Comparison of ENCODE assay signal across 11 mouse cellular contexts in the genomic region with DNA sequence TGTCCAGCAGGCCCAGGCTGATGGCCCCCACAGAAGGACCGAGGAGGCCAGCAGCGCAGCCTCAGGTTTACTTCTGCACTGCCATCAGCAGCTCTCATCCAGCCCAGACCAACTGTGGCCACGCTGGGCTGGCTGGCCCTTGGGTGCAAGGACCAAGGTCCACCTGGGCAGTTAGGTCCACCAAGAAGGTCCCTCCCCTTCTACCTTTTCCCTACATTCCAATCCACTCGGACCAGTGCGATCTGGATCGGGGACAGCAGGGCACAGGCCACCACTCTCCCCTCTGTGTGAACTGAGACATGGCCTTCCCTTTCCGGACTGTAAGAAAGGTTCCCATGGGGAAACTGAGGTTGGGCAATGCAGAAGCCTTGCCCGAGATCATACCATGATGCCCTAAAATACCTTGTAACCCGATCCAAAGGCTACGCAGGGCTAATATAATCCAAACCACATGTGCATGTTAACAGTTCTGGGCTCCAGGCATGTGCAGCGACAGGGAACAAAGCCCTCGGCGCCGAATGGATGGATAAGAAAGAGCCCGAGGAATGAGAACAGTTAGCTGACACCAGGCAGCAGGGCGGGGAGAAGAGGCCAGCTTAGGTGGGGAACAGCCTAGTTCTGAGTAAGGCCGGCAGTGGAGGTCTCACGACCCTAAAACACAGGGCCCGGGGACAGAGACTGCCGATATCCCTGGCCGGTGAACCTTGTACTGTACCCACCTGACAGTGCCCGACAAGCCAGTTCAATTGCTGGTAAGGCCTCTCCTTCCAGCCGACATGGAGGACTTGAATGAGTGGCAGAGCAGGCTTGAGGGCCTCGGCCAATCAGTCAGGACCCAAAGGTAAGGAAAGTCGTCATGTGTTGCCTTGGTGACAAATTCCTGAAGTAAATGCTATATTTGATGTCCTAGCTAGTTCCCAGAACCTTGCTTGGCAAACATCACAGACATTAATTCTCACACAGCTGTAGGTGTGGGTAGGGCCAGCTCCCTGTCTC. TPM values are rescaled to one million over a fixed set of nuclear protein-coding genes. Genes with fewer than 3 reads are reported as not detected.
DNase-seq lines count a peak whose midpoint lies in the region; ATAC-seq lines count a peak whose summit lies in the region.
"Had no signal": no experiment of that assay in that cellular context is flagged by ENCODE, and none has a peak within 500 bp of the region (broad histone marks: within the 10 kb centered on the region; RNA-seq: fewer than 3 reads in every experiment).

No protein-coding gene starts in this region.

- DNase-seq in lung, postnatal 14 days = no peak
- DNase-seq in kidney, adult 11 months = peak; percentile 95
- DNase-seq in cerebellum, postnatal 10 days = no peak
- DNase-seq in B cell, adult 2 months = no peak
- DNase-seq in ovary, adult 18-20 months (ENCODE audit: low spot score) = no peak
- DNase-seq: adrenal gland, postnatal 36 days had no signal

- H3K36me3 ChIP-seq in lung, embryonic 16.5 days (ENCODE audit: control insufficient read depth, insufficient read depth, low read length) = no peaks in the 10 kb centered on the region; the same call in 1 of the 2 replicates
- H3K36me3 ChIP-seq in limb, embryonic 13.5 days = peaks cover 4% of the 10 kb centered on the region
- H3K36me3 ChIP-seq in stomach, embryonic 16.5 days (ENCODE audit: control insufficient read depth, insufficient read depth, low read length) = no peaks in the 10 kb centered on the region

- H3K9ac ChIP-seq in lung, embryonic 16.5 days (ENCODE audit: low read length) = peak overlapping the region; percentile 46; the same call in 1 of the 2 replicates
- peak overlapping the region; percentile 59 for H3K9ac ChIP-seq in limb, embryonic 13.5 days
- 0 out of 2 replicates have a peak overlapping the region, but pooled peaks have one; percentile 21 for H3K9ac ChIP-seq in stomach, embryonic 16.5 days (ENCODE audit: low read length)

- ATAC-seq in lung, embryonic 16.5 days (ENCODE audit: low read depth) = peak; percentile 63
- ATAC-seq in limb, embryonic 13.5 days (ENCODE audit: low FRiP score, low read depth) = peak; percentile 74
- ATAC-seq in stomach, embryonic 16.5 days (ENCODE audit: insufficient read depth, low FRiP score) = peak; percentile 49; the same call in 1 of the 2 replicates
- ATAC-seq: hindbrain, embryonic 16.5 days had no signal

- 50% methylated on average over 25 of the region's 25 CpGs for WGBS in lung, embryonic 16.5 days
- WGBS in limb, embryonic 13.5 days = 26% methylated on average over 25 of the region's 25 CpGs
- 62% methylated on average over 25 of the region's 25 CpGs for WGBS in stomach, embryonic 16.5 days

- no peak overlapping the region for H3K4me2 ChIP-seq in lung, embryonic 16.5 days (ENCODE audit: low read depth, low read length)
- H3K4me2 ChIP-seq in limb, embryonic 13.5 days (replicated peaks) = peak overlapping the region; percentile 49
- no peak overlapping the region for H3K4me2 ChIP-seq in stomach, embryonic 16.5 days (ENCODE audit: low read depth, low read length)
- H3K4me2 ChIP-seq: neural tube, embryonic 12.5 days had no signal

- H3K27me3 ChIP-seq in lung, embryonic 16.5 days (ENCODE audit: control insufficient read depth, insufficient read depth, low read depth, low read length) = no peaks in the 10 kb centered on the region
- H3K27me3 ChIP-seq in limb, embryonic 13.5 days = no peaks in the 10 kb centered on the region
- no peaks in the 10 kb centered on the region for H3K27me3 ChIP-seq in stomach, embryonic 16.5 days (ENCODE audit: control insufficient read depth, insufficient read depth, low read length)
- H3K27me3 ChIP-seq: neural tube, embryonic 12.5 days had no signal

- H3K27ac ChIP-seq in lung, embryonic 16.5 days (ENCODE audit: low read length) = peak overlapping the region; percentile 52
- peak overlapping the region; percentile 92 for H3K27ac ChIP-seq in limb, embryonic 13.5 days
- H3K27ac ChIP-seq in stomach, embryonic 16.5 days (ENCODE audit: low read length) = no peak overlapping the region
- H3K27ac ChIP-seq: neural tube, embryonic 12.5 days had no signal

- no peaks in the 10 kb centered on the region for H3K9me3 ChIP-seq in lung, embryonic 16.5 days (ENCODE audit: control insufficient read depth, low read length)
- H3K9me3 ChIP-seq in limb, embryonic 13.5 days = no peaks in the 10 kb centered on the region
- H3K9me3 ChIP-seq in stomach, embryonic 16.5 days (replicated peaks; ENCODE audit: control insufficient read depth, low read length) = no peaks in the 10 kb centered on the region
- H3K9me3 ChIP-seq: neural tube, embryonic 12.5 days had no signal

- peaks cover 3% of the 10 kb centered on the region; the same call in 1 of the 2 replicates for H3K4me1 ChIP-seq in lung, embryonic 16.5 days (replicated peaks; ENCODE audit: control insufficient read depth, insufficient read depth, low read length)
- H3K4me1 ChIP-seq in limb, embryonic 13.5 days = peaks cover 13% of the 10 kb centered on the region
- peaks cover 5% of the 10 kb centered on the region; the same call in 1 of the 2 replicates for H3K4me1 ChIP-seq in stomach, embryonic 16.5 days (ENCODE audit: control insufficient read depth, insufficient read depth, low read length)
- H3K4me1 ChIP-seq: neural tube, embryonic 12.5 days had no signal

- H3K4me3 ChIP-seq in lung, embryonic 16.5 days (ENCODE audit: low read length) = no peak overlapping the region
- H3K4me3 ChIP-seq in limb, embryonic 13.5 days = peak overlapping the region; percentile 14; the same call in 1 of the 2 replicates
- H3K4me3 ChIP-seq in stomach, embryonic 16.5 days (replicated peaks; ENCODE audit: low read length) = no peak overlapping the region
- H3K4me3 ChIP-seq: neural tube, embryonic 12.5 days had no signal

RNA-seq across cellular contexts. Expression of a gene that starts 13.0 kb away (rescaled TPM):
- polyA plus RNA-seq in lung, embryonic 16.5 days (2015; fragmentation: Nextera tagmentation; extraction: Ambion mirVana) = 20.6 and 23.9 TPM in 2 replicates
- 29.8 and 30.1 TPM in 2 replicates for polyA plus RNA-seq in limb, embryonic 13.5 days (2015; fragmentation: Nextera tagmentation; extraction: Ambion mirVana)
- polyA plus RNA-seq in stomach, embryonic 16.5 days (2015; fragmentation: Nextera tagmentation; extraction: Ambion mirVana) = 23.7 and 26.7 TPM in 2 replicates

RNA-seq across cellular contexts. Expression of a gene that starts 20.7 kb away (rescaled TPM):
- 1.8 and 5.6 TPM in 2 replicates for polyA plus RNA-seq in lung, embryonic 16.5 days (2015; fragmentation: Nextera tagmentation; extraction: Ambion mirVana)
- 0.27 and 0.36 TPM in 2 replicates for polyA plus RNA-seq in limb, embryonic 13.5 days (2015; fragmentation: Nextera tagmentation; extraction: Ambion mirVana)
- polyA plus RNA-seq in stomach, embryonic 16.5 days (2015; fragmentation: Nextera tagmentation; extraction: Ambion mirVana) = 21.1 and 23.6 TPM in 2 replicates

RNA-seq across cellular contexts. Expression of a gene that starts 27.0 kb away (rescaled TPM):
- 34.0 and 36.4 TPM in 2 replicates for polyA plus RNA-seq in lung, embryonic 16.5 days (2015; fragmentation: Nextera tagmentation; extraction: Ambion mirVana)
- 45.8 and 48.7 TPM in 2 replicates for polyA plus RNA-seq in limb, embryonic 13.5 days (2015; fragmentation: Nextera tagmentation; extraction: Ambion mirVana)
- 41.5 and 41.9 TPM in 2 replicates for polyA plus RNA-seq in stomach, embryonic 16.5 days (2015; fragmentation: Nextera tagmentation; extraction: Ambion mirVana)

RNA-seq across cellular contexts. Expression of a gene that starts 41.5 kb away (rescaled TPM):
- 6.5 and 6.8 TPM in 2 replicates for polyA plus RNA-seq in lung, embryonic 16.5 days (2015; fragmentation: Nextera tagmentation; extraction: Ambion mirVana)
- 5.7 and 5.9 TPM in 2 replicates for polyA plus RNA-seq in limb, embryonic 13.5 days (2015; fragmentation: Nextera tagmentation; extraction: Ambion mirVana)
- 5.1 and 5.7 TPM in 2 replicates for polyA plus RNA-seq in stomach, embryonic 16.5 days (2015; fragmentation: Nextera tagmentation; extraction: Ambion mirVana)

RNA-seq across cellular contexts. Expression of a gene that starts 42.5 kb away (rescaled TPM):
- polyA plus RNA-seq in lung, embryonic 16.5 days (2015; fragmentation: Nextera tagmentation; extraction: Ambion mirVana) = 16.0 and 17.5 TPM in 2 replicates
- 22.8 and 22.9 TPM in 2 replicates for polyA plus RNA-seq in limb, embryonic 13.5 days (2015; fragmentation: Nextera tagmentation; extraction: Ambion mirVana)
- polyA plus RNA-seq in stomach, embryonic 16.5 days (2015; fragmentation: Nextera tagmentation; extraction: Ambion mirVana) = 15.4 and 16.9 TPM in 2 replicates
